Mouse (Mus musculus) C2C12 (cell line): ENCODE data around the gene Gmpr. TPM values are rescaled to one million over a fixed set of nuclear protein-coding genes. Genes with fewer than 3 reads are reported as not detected.
A peak's percentile ranks its signal among the peaks of the same experiment; 100 is the strongest.

Experiments used
- H3K27me3 ChIP-seq: one replicate; pipeline ENCODE4 v1.6.1; 2011; ENCODE audit not compliant: control insufficient read depth, insufficient read depth, insufficient read length
- H3K36me3 ChIP-seq: one replicate; pipeline ENCODE4 v1.6.1; 2011; ENCODE audit not compliant: control insufficient read depth, insufficient read depth
- H3K4me3 ChIP-seq: one replicate; pipeline ENCODE4 v1.5.1; 2011; ENCODE audit warnings: mild to moderate bottlenecking, control low read depth; ENCODE audit not compliant: poor library complexity, insufficient read depth, severe bottlenecking
- H3K79me2 ChIP-seq: one replicate; pipeline ENCODE4 v1.6.1; 2011; ENCODE audit not compliant: control insufficient read depth, insufficient read depth
- H3K79me3 ChIP-seq: one replicate; pipeline ENCODE4 v1.6.1; 2011; ENCODE audit warnings: low read depth, control low read depth
- H3ac ChIP-seq: one replicate; pipeline ENCODE3; 2011; ENCODE audit warnings: low read depth; ENCODE audit not compliant: control insufficient read depth, insufficient read length
- CEBPB ChIP-seq: IDR thresholded peaks from one replicate; pipeline ENCODE4 v1.6.1; 2011; ENCODE audit warnings: low read depth, mild to moderate bottlenecking, control low read depth, moderate library complexity
- CTCF ChIP-seq: IDR thresholded peaks from one replicate; pipeline ENCODE4 v1.5.1; 2011; ENCODE audit not compliant: control insufficient read depth, insufficient read depth, insufficient read length
- FOSL1 ChIP-seq: IDR thresholded peaks from one replicate; pipeline ENCODE4 v1.8.0; 2011; ENCODE audit warnings: mild to moderate bottlenecking, low read length; ENCODE audit not compliant: poor library complexity, insufficient read depth, severe bottlenecking
- MAX ChIP-seq: IDR thresholded peaks from one replicate; pipeline ENCODE4 v1.6.1; 2011; ENCODE audit warnings: mild to moderate bottlenecking, control low read depth
- MYOD1 ChIP-seq: IDR thresholded peaks from one replicate; pipeline ENCODE4 v1.6.1; 2011; ENCODE audit warnings: low read depth; ENCODE audit not compliant: control insufficient read depth, insufficient read length
- MYOG ChIP-seq: IDR thresholded peaks from one replicate; pipeline ENCODE4 v1.6.1; 2011; ENCODE audit not compliant: control insufficient read depth, insufficient read length; ENCODE audit errors: extremely low read depth
- USF1 ChIP-seq: IDR thresholded peaks from one replicate; pipeline ENCODE4 v1.6.1; 2011; ENCODE audit warnings: low read depth, mild to moderate bottlenecking, control low read depth, moderate library complexity
- polyA plus RNA-seq: library from polyadenylated mRNA; unstranded; fragments of >200 nt; fragmentation: generic; extraction: Trizol; gene quantifications from one replicate; pipeline ENCODE4 v1.2.1, GENCODE M21; 2012; ENCODE audit warnings: missing spikeins

Gene Gmpr
- polyA plus RNA-seq, 1 experiment: 12.9 TPM

GRCm38 (mm10) chr13:45539205-45539568, 31.9 kb downstream of the Gmpr start:
- no peak overlapping the region for H3ac ChIP-seq
- no peaks in the 10 kb centered on the region for H3K79me3 ChIP-seq
- H3K27me3 ChIP-seq: no peaks in the 10 kb centered on the region
- H3K4me3 ChIP-seq: no peak overlapping the region
- TF ChIP-seq CTCF (peak; percentile 85), MYOD1 (no peak)
- H3K36me3 ChIP-seq: no peaks in the 10 kb centered on the region
- no peaks in the 10 kb centered on the region for H3K79me2 ChIP-seq

DNA sequence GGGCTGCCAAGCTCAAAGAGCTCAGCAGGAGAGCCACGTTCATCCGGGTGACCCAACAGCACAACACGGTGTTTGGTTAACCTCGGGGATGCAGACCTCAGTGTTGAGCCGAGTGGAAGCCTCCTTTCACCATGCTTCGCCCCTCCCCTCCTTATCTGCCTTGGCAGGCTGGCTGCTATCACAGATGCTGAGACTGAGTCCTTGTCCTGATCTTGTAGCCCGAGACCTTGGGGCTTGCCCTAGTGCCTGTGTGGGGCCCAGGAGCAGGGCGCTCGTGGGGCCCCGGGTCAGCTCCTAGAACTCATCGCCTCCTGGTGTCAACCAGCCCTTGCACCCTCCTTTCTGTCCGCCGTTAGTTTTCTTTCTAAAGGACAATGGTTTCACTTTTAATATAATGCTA, 38.7 kb downstream of the Gmpr start:
- TF ChIP-seq CTCF (no peak), USF1 (no peak), CEBPB (no peak), FOSL1 (no peak), MAX (no peak), MYOD1 (no peak), MYOG (no peak)
- no peaks in the 10 kb centered on the region for H3K36me3 ChIP-seq

GRCm38 (mm10) chr13:45546946-45547345, 39.7 kb downstream of the Gmpr start:
- Histone ChIP-seq H3K36me3 (no peaks in the 10 kb centered on the region), H3K79me3 (no peaks in the 10 kb centered on the region), H3K79me2 (no peaks in the 10 kb centered on the region), H3K4me3 (no peak overlapping the region), H3ac (no peak overlapping the region), H3K27me3 (no peaks in the 10 kb centered on the region)
- TF ChIP-seq FOSL1 (no peak), MAX (no peak), USF1 (no peak), CEBPB (no peak), MYOD1 (no peak), MYOG (no peak), CTCF (no peak)

More for the DNA sequence above, 38.7 kb downstream of the Gmpr start:
- Histone ChIP-seq H3K79me3 (no peaks in the 10 kb centered on the region), H3ac (no peak overlapping the region), H3K27me3 (no peaks in the 10 kb centered on the region), H3K4me3 (no peak overlapping the region), H3K79me2 (no peaks in the 10 kb centered on the region)

GRCm38 (mm10) chr13:45547549-45547948, 40.3 kb downstream of the Gmpr start:
- H3K36me3 ChIP-seq: no peaks in the 10 kb centered on the region
- no peaks in the 10 kb centered on the region for H3K79me2 ChIP-seq
- no peak overlapping the region for H3K4me3 ChIP-seq
- TF ChIP-seq FOSL1 (no peak), USF1 (no peak), CEBPB (no peak), MAX (no peak), MYOD1 (no peak), MYOG (no peak), CTCF (no peak)
- H3ac ChIP-seq: no peak overlapping the region
- H3K79me3 ChIP-seq: no peaks in the 10 kb centered on the region
- H3K27me3 ChIP-seq: no peaks in the 10 kb centered on the region

- no peaks in the 10 kb centered on the region for H3K79me3 ChIP-seq
- no peak overlapping the region for H3ac ChIP-seq
- H3K4me3 ChIP-seq: no peak overlapping the region
- no peaks in the 10 kb centered on the region for H3K79me2 ChIP-seq
- no peaks in the 10 kb centered on the region for H3K27me3 ChIP-seq
- TF ChIP-seq USF1 (no peak), CEBPB (no peak), MYOD1 (no peak), MAX (no peak), MYOG (no peak), CTCF (no peak), FOSL1 (no peak)
- H3K36me3 ChIP-seq: no peaks in the 10 kb centered on the region
Measured at GRCm38 (mm10) chr13:45553674-45554073, 46.4 kb downstream of the Gmpr start.

DNA sequence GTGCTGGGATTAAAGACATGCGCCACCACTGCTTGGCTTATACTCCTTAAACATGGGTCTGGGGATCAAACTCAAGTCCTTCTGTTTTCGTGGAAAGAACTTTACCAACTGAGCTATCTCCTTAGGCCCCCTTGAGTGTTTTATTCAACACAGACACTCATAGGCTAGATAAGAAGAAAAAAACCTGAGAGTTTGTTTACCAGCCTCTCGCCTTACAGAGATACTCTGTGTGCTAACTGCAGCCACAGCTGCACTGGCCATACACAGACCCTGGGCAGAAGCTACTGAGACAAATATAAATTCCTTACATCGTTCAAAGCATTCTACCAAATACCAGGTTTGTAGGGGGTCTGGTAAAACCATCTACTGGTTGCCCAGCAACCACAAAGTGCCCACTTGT, 51.1 kb downstream of the Gmpr start:
- no peaks in the 10 kb centered on the region for H3K36me3 ChIP-seq
- H3K79me3 ChIP-seq: no peaks in the 10 kb centered on the region
- H3K4me3 ChIP-seq: no peak overlapping the region
- no peaks in the 10 kb centered on the region for H3K79me2 ChIP-seq
- no peaks in the 10 kb centered on the region for H3K27me3 ChIP-seq
- H3ac ChIP-seq: no peak overlapping the region
- no peak for TF ChIP-seq USF1
- TF ChIP-seq MYOD1: no peak
- TF ChIP-seq MYOG: no peak
- no peak for TF ChIP-seq CTCF
- no peak for TF ChIP-seq FOSL1
- TF ChIP-seq MAX: no peak
- TF ChIP-seq CEBPB: no peak
